Mouse (Mus musculus): ENCODE data around the gene Cmklr1. TPM values are rescaled to one million over a fixed set of nuclear protein-coding genes. Genes with fewer than 3 reads are reported as not detected.

The Cmklr1 gene
- polyA plus RNA-seq (2015; fragmentation: Nextera tagmentation; extraction: Ambion mirVana): 7.5 and 8.3 TPM in 2 replicates

DNA sequence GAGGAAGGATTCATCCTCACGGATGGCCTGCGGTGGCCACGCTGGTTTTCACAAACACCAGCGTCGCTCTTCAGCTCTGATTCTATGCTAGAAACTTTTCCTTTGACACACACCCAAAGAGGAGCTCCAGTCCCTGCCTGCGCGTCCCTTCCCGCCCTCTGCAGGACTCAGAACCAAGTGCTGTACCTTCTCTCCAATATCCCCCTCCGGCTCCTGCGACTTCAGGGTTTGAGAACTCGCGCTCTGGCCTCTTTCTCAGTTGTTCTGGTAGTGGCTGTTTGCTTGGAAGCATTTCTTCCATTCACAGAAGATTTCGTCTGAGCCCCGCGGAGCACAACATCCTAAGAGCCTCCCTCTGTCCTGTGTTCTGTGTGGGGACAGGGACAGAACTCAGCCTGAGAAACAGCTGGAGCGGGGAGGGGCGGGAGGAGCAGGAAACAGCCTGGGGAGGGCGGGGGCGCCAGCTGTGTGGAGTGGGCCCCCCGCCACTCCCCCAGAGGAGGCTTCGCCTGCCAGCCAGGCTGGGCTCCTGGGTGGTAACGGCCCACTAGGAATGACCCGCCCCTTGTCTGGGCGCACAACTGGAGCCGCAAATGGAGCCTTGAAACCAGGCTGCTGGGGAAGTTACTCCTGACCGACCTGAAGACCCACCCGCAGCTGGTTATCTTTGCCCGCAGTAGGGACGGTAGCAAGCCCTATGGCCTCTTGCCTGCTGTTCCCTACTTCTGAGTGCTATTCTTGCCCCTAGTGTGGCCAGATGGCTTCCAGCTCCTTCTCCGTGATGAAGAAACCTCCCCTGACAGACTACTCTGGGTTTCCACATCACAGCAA, at the start of gene Cmklr1:
Gene Cmklr1, minus strand, starts transcription at position 392 of the 831 bp plus-strand sequence.
- ATAC-seq (replicated peaks; ENCODE audit: low FRiP score, low read depth) (no peak), DNase-seq (ENCODE audit: low spot score) (peak; percentile 60)
- peaks cover 8% of the 10 kb centered on the region for H3K4me1 ChIP-seq (replicated peaks; ENCODE audit: insufficient read depth, low read length)
- peak within 1 kb of the TSS; percentile 31 for H3K4me3 ChIP-seq (replicated peaks; ENCODE audit: low read depth, low read length)
- peak; percentile 37; the same call in 1 of the 2 replicates for TF ChIP-seq CTCF (IDR thresholded peaks at IDR 0.05; ENCODE audit: low read depth)
- H3K9me3 ChIP-seq (replicated peaks; ENCODE audit: low read length): no peaks in the 10 kb centered on the region
- 6% methylated on average over 30 of the region's 30 CpGs for WGBS
- peak within 1 kb of the TSS; percentile 32; the same call in 1 of the 2 replicates for H3K9ac ChIP-seq (ENCODE audit: low read depth, low read length)
- no peaks in the 10 kb centered on the region for H3K27me3 ChIP-seq (ENCODE audit: insufficient read depth, low read length)
- no peaks in the 10 kb centered on the region for H3K36me3 ChIP-seq (ENCODE audit: insufficient read depth, low read length)
- no peak within 1 kb of the TSS for H3K27ac ChIP-seq
- peak within 1 kb of the TSS; percentile 48 for H3K4me2 ChIP-seq (ENCODE audit: low read length)

DNA sequence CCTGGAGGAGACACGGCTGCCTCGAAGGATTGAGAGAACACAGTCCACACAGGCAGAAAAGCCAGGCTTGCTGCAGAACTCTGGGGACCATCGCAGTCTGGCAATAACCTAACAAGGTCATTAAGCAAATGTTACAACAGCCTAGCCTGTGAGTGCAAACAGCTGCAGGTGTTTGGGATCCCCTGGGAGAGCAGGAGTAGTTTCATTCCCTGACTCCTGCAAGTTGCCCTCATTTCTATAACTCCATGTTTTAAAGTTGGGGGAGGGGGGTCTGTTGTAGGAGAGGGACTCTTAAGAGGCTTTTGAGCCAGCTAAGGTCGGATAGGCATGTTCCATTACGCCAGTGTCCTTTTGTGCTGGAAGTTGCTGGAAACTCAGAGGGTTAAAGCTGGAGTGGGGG, 44.2 kb upstream of the Cmklr1 start:
- Histone ChIP-seq H3K4me2 (ENCODE audit: low read length) (no peak overlapping the region), H3K4me1 (replicated peaks; ENCODE audit: insufficient read depth, low read length) (no peaks in the 10 kb centered on the region), H3K36me3 (ENCODE audit: insufficient read depth, low read length) (no peaks in the 10 kb centered on the region), H3K9me3 (replicated peaks; ENCODE audit: low read length) (no peaks in the 10 kb centered on the region), H3K27ac (no peak overlapping the region), H3K27me3 (ENCODE audit: insufficient read depth, low read length) (no peaks in the 10 kb centered on the region), H3K9ac (ENCODE audit: low read depth, low read length) (no peak overlapping the region), H3K4me3 (replicated peaks; ENCODE audit: low read depth, low read length) (no peak overlapping the region)
- TF ChIP-seq CTCF (IDR thresholded peaks at IDR 0.05; ENCODE audit: low read depth): no peak
- ATAC-seq (replicated peaks; ENCODE audit: low FRiP score, low read depth) (no peak), DNase-seq (ENCODE audit: low spot score) (no peak)
- 9% methylated on average over 5 of the region's 5 CpGs for WGBS

- ATAC-seq (replicated peaks; ENCODE audit: low FRiP score, low read depth): no peak
- no peak overlapping the region for H3K27ac ChIP-seq
- no peaks in the 10 kb centered on the region for H3K9me3 ChIP-seq (replicated peaks; ENCODE audit: low read length)
- H3K4me1 ChIP-seq (replicated peaks; ENCODE audit: insufficient read depth, low read length): no peaks in the 10 kb centered on the region
- no peak for DNase-seq (ENCODE audit: low spot score)
- H3K9ac ChIP-seq (ENCODE audit: low read depth, low read length): no peak overlapping the region
- no peak overlapping the region for H3K4me3 ChIP-seq (replicated peaks; ENCODE audit: low read depth, low read length)
- H3K4me2 ChIP-seq (ENCODE audit: low read length): no peak overlapping the region
- no peak for TF ChIP-seq CTCF (IDR thresholded peaks at IDR 0.05; ENCODE audit: low read depth)
- WGBS: 47% methylated on average over 4 of the region's 4 CpGs
- no peaks in the 10 kb centered on the region for H3K27me3 ChIP-seq (ENCODE audit: insufficient read depth, low read length)
- H3K36me3 ChIP-seq (ENCODE audit: insufficient read depth, low read length): no peaks in the 10 kb centered on the region
These were observed 43.8 kb upstream of the Cmklr1 start for GRCm38 (mm10) chr5:113694000-113694399.

DNA sequence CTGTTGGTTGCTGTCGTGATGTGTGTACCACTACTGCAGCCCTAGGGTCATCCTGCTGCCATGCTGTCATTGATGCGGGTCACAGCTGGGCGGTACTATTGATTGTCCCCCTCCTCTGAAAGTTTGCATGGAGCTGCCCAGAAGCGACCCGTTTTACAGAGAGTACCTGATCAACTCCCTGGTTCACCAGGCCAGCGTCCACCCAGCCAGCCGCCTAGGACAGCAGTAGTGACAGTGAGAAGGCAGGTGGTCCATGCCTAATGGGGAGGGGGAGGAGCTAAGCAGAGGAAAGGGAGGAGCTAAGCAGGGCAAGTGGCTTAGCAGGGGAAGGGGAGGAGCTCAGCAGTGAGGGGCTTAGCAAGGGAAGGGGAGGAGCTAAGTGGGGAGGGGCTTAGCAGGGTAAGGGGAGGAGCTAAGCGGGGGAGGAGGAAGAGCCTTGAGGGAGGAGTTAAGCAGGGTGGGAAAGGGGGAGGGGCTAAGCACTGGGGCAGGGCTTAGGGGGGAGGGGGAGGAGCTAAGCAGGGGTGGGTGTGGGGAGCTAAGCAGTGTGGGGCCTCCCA, 43.0 kb upstream of the Cmklr1 start:
- ATAC-seq (replicated peaks; ENCODE audit: low FRiP score, low read depth): no peak
- no peak overlapping the region for H3K9ac ChIP-seq (ENCODE audit: low read depth, low read length)
- no peaks in the 10 kb centered on the region for H3K4me1 ChIP-seq (replicated peaks; ENCODE audit: insufficient read depth, low read length)
- no peak overlapping the region for H3K4me3 ChIP-seq (replicated peaks; ENCODE audit: low read depth, low read length)
- H3K36me3 ChIP-seq (ENCODE audit: insufficient read depth, low read length): no peaks in the 10 kb centered on the region
- no peak for DNase-seq (ENCODE audit: low spot score)
- TF ChIP-seq CTCF (IDR thresholded peaks at IDR 0.05; ENCODE audit: low read depth): no peak
- H3K27me3 ChIP-seq (ENCODE audit: insufficient read depth, low read length): no peaks in the 10 kb centered on the region
- no peak overlapping the region for H3K4me2 ChIP-seq (ENCODE audit: low read length)
- WGBS: 91% methylated on average over 8 of the region's 8 CpGs
- H3K9me3 ChIP-seq (replicated peaks; ENCODE audit: low read length): no peaks in the 10 kb centered on the region
- H3K27ac ChIP-seq: no peak overlapping the region

- no peak overlapping the region for H3K4me3 ChIP-seq (replicated peaks; ENCODE audit: low read depth, low read length)
- no peak for TF ChIP-seq CTCF (IDR thresholded peaks at IDR 0.05; ENCODE audit: low read depth)
- H3K4me2 ChIP-seq (ENCODE audit: low read length): no peak overlapping the region
- no peak overlapping the region for H3K9ac ChIP-seq (ENCODE audit: low read depth, low read length)
- H3K4me1 ChIP-seq (replicated peaks; ENCODE audit: insufficient read depth, low read length): no peaks in the 10 kb centered on the region
- ATAC-seq (replicated peaks; ENCODE audit: low FRiP score, low read depth): no peak
- no peaks in the 10 kb centered on the region for H3K9me3 ChIP-seq (replicated peaks; ENCODE audit: low read length)
- no peak overlapping the region for H3K27ac ChIP-seq
- DNase-seq (ENCODE audit: low spot score): no peak
- no peaks in the 10 kb centered on the region for H3K36me3 ChIP-seq (ENCODE audit: insufficient read depth, low read length)
- 92% methylated on average over 2 of the region's 2 CpGs for WGBS
- no peaks in the 10 kb centered on the region for H3K27me3 ChIP-seq (ENCODE audit: insufficient read depth, low read length)
These were observed 40.6 kb upstream of the Cmklr1 start for GRCm38 (mm10) chr5:113690866-113691265.

- 77% methylated on average over 15 of the region's 15 CpGs for WGBS
- H3K36me3 ChIP-seq (ENCODE audit: insufficient read depth, low read length): no peaks in the 10 kb centered on the region
- ATAC-seq (replicated peaks; ENCODE audit: low FRiP score, low read depth): no peak
These were observed 39.9 kb upstream of the Cmklr1 start for GRCm38 (mm10) chr5:113690069-113690548.

More at GRCm38 (mm10) chr5:113690069-113690548, 39.9 kb upstream of the Cmklr1 start:
- TF ChIP-seq CTCF (IDR thresholded peaks at IDR 0.05; ENCODE audit: low read depth): no peak
- Histone ChIP-seq H3K9ac (ENCODE audit: low read depth, low read length) (no peak overlapping the region), H3K9me3 (replicated peaks; ENCODE audit: low read length) (no peaks in the 10 kb centered on the region), H3K4me1 (replicated peaks; ENCODE audit: insufficient read depth, low read length) (no peaks in the 10 kb centered on the region), H3K4me2 (ENCODE audit: low read length) (no peak overlapping the region), H3K27me3 (ENCODE audit: insufficient read depth, low read length) (no peaks in the 10 kb centered on the region), H3K4me3 (replicated peaks; ENCODE audit: low read depth, low read length) (no peak overlapping the region), H3K27ac (no peak overlapping the region)
- no peak for DNase-seq (ENCODE audit: low spot score)

All from kidney, postnatal 0 days (tissue).